Mouse (Mus musculus): ENCODE results near the gene Fgfr3.

GRCm38 (mm10) chr5:33681611-33682388, 39.7 kb upstream of the Fgfr3 start:
- no peak for TF ChIP-seq POLR2A (IDR thresholded peaks at IDR 0.05; ENCODE audit: borderline replicate concordance, extremely low read depth, insufficient read depth, insufficient read length, poor library complexity, severe bottlenecking)
- no peak for TF ChIP-seq CTCF (IDR thresholded peaks at IDR 0.05; ENCODE audit: borderline replicate concordance, extremely low read depth, insufficient read depth, insufficient read length)

All from brain, embryonic 14.5 days (tissue).